Comparison of ENCODE assay signal across 9 mouse cellular contexts in the genomic region with DNA sequence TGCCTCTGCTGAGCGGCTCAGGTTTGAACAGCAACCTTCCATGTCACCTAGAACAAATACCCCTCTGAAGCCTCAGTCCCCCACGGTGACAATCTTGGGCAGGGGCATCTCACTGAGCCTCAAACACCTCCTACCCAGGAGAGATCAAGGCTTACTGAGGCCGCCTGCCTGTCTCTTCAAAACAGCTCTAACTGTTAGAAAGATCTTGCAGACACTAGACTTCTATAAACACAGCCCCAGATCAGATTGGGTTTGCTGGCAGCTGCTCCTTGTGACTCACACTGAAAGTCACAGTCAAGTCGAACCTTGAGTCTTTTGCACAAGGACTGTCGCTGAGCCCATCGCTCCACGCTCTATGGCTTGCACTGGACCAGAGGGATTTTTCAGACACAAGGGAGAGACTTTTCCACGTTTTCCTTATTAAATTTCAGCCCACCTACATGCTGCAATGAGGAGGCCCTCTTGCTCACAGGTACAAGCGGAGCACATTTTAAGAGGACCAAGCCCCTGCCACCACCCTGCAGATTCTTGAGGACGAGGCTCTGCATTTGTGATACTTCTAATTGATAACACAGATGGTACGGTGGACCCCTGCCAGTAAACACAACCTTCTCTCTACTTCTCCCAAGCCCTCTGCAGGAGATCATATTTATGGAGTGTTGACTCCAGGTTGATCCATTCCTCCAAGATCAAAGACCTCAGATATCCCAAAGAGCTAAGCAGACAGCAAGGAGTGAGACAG. TPM values are rescaled to one million over a fixed set of nuclear protein-coding genes. Genes with fewer than 3 reads are reported as not detected.
DNase-seq lines count a peak whose midpoint lies in the region; ATAC-seq lines count a peak whose summit lies in the region.
"Had no signal": no experiment of that assay in that cellular context is flagged by ENCODE, and none has a peak within 500 bp of the region (broad histone marks: within the 10 kb centered on the region; RNA-seq: fewer than 3 reads in every experiment).

No protein-coding gene starts in this region.

- no peak overlapping the region for H3K4me3 ChIP-seq in hindbrain, embryonic 12.5 days
- H3K4me3 ChIP-seq in neural tube, embryonic 15.5 days (replicated peaks) = no peak overlapping the region
- H3K4me3 ChIP-seq: erythroblast, embryonic 14.5 days had no signal

- H3K27me3 ChIP-seq in hindbrain, embryonic 12.5 days = no peaks in the 10 kb centered on the region
- H3K27me3 ChIP-seq in neural tube, embryonic 15.5 days (replicated peaks) = no peaks in the 10 kb centered on the region

- peaks cover 72% of the 10 kb centered on the region for H3K4me1 ChIP-seq in hindbrain, embryonic 12.5 days
- peaks cover 74% of the 10 kb centered on the region for H3K4me1 ChIP-seq in neural tube, embryonic 15.5 days

- ATAC-seq in hindbrain, embryonic 12.5 days (ENCODE audit: low FRiP score) = no peak
- no peak for ATAC-seq in neural tube, embryonic 15.5 days (ENCODE audit: low FRiP score)

- H3K9ac ChIP-seq in hindbrain, embryonic 12.5 days = no peak overlapping the region
- H3K9ac ChIP-seq in neural tube, embryonic 15.5 days (replicated peaks) = no peak overlapping the region

- H3K4me2 ChIP-seq in hindbrain, embryonic 12.5 days (replicated peaks) = no peak overlapping the region
- no peak overlapping the region for H3K4me2 ChIP-seq in neural tube, embryonic 15.5 days

- H3K36me3 ChIP-seq in hindbrain, embryonic 12.5 days = peaks cover 4% of the 10 kb centered on the region; the same call in 1 of the 2 replicates
- H3K36me3 ChIP-seq in neural tube, embryonic 15.5 days = no peaks in the 10 kb centered on the region

- DNase-seq in frontal cortex, adult 2 months (ENCODE audit: extremely low spot score in 1 of 2, low spot score in 1 of 2) = peak; percentile 53 to 78
- DNase-seq in frontal cortex, postnatal 25 days (ENCODE audit: low spot score in 2 of 2) = no peak
- peak; percentile 55 for DNase-seq in urinary bladder, postnatal 14 days (ENCODE audit: low spot score)
- DNase-seq in urinary bladder, adult 2 months (ENCODE audit: low spot score) = no peak
- DNase-seq in thymus, postnatal 25 days = no peak
- DNase-seq in ovary, adult 18-20 months (ENCODE audit: low spot score) = no peak

- H3K9me3 ChIP-seq in hindbrain, embryonic 12.5 days (replicated peaks) = no peaks in the 10 kb centered on the region
- no peaks in the 10 kb centered on the region for H3K9me3 ChIP-seq in neural tube, embryonic 15.5 days (replicated peaks)

- 65% methylated on average over 11 of the region's 11 CpGs for WGBS in hindbrain, embryonic 12.5 days
- 65% methylated on average over 11 of the region's 11 CpGs for WGBS in neural tube, embryonic 15.5 days

- peak overlapping the region; percentile 5; the same call in 1 of the 2 replicates for H3K27ac ChIP-seq in hindbrain, embryonic 12.5 days
- H3K27ac ChIP-seq in neural tube, embryonic 15.5 days (replicated peaks) = peak overlapping the region; percentile 64; the same call in 1 of the 2 replicates

RNA-seq across cellular contexts. Expression of a gene that starts 21.7 kb away (rescaled TPM):
- 123 and 124 TPM in 2 replicates for polyA plus RNA-seq in frontal cortex, adult 2 months (2012; rRNA removed)
- 2.5 and 3.6 TPM in 2 replicates for polyA plus RNA-seq in urinary bladder, adult 2 months (2012; rRNA removed)
- 44.8 and 48.9 TPM in 2 replicates for polyA plus RNA-seq in hindbrain, embryonic 12.5 days (2016; fragmentation: Nextera tagmentation; extraction: Ambion mirVana)
- 24.1 and 26.3 TPM in 2 replicates for polyA plus RNA-seq in neural tube, embryonic 15.5 days (2015; fragmentation: Nextera tagmentation; extraction: Ambion mirVana)

Comparison
In these comparisons a context has a peak if more than half of its experiments do, and no peak if none do; other contexts are left out.
1. DNase-seq: peak in frontal cortex, adult 2 months (2 of 2) and urinary bladder, postnatal 14 days (single experiment); none in frontal cortex, postnatal 25 days (0 of 2), urinary bladder, adult 2 months (single experiment), thymus, postnatal 25 days (single experiment) and ovary, adult 18-20 months (single experiment).